Mouse (Mus musculus): ENCODE data around the gene Gmppb.

Gmppb gene

DNA sequence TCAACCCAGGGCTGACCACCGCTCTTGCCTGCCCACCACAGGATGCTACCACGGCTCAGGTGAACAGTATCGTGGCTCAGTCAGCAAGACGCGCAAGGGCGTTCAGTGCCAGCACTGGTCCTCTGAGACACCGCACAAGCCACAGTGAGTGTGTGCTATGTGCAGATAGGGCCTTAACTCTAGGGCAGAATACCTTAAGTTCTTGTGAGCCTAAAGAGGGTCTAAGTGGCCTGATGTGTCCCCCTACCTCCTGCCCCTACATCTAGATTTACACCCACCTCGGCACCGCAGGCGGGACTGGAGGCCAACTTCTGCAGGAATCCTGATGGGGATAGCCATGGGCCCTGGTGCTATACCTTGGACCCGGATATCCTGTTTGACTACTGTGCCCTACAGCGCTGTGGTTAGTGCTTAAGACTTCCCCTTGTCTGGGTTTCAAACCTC lies 34.0 kb downstream of the Gmppb start, which contains the start of gene Rnf123:
TSS of gene Rnf123 (minus strand) at position 359 of the 444 bp plus-strand sequence.
- no peak for DNase-seq

DNA sequence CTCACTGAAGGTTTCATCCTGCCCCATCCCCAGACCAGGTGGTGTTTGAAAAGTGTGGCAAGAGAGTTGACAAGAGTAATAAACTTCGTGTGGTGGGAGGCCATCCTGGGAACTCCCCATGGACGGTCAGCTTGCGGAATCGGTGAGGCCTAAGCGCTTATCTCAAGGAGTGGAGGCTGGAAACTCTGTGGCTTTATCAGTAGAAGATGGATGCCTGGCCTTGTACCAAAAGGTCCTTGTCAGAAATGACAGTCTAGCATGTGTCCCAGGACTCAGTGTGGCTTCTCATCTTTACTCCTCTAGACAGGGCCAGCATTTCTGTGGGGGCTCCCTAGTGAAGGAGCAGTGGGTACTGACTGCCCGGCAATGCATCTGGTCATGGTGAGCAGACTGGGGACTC lies 34.5 kb downstream of the Gmppb start:
- DNase-seq = no peak

DNA sequence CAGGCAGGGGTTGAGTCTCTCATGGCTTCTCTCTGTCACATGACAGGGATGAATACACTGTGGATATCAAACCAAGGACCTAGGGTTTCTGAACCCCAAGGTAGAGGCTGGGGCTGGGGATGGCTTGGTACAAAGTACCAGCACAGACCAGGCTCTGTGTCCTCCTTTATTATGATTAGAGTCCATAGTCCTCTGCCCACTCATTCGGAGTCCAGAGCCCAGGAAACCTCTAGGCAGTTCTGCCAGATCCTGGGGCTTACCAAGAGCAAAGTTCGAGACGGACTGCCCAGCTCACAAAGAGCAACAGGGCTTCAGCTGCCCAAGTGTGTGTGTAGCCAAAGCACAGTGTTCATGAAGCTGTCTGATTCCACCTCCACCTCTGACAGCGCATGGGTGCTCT lies 36.2 kb downstream of the Gmppb start:
- DNase-seq = no peak

DNA sequence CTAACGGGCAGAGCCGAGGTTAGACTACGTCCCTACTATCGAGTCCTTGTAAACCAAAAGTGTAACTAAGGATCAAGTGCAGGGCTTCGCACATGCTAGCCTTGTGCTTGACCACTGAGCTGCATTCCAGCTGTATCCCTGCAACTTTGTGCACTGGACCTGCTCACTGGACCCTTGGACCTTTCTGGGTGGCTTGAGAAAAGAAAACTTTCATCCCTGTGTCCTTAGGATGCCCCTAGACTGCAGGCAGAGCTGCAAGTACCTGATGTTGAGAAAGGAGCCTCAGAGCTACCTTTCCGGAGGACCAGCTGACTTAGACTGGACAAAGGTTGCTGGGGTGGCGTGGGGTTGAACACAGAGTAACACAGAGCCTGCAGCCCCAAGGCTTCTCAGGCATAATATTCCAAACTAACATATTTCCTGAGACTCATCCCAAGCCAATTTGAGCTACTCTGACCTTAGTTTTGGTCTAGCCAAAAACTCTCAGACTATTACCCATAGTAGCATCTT lies 41.6 kb downstream of the Gmppb start:
- no peak for DNase-seq

DNA sequence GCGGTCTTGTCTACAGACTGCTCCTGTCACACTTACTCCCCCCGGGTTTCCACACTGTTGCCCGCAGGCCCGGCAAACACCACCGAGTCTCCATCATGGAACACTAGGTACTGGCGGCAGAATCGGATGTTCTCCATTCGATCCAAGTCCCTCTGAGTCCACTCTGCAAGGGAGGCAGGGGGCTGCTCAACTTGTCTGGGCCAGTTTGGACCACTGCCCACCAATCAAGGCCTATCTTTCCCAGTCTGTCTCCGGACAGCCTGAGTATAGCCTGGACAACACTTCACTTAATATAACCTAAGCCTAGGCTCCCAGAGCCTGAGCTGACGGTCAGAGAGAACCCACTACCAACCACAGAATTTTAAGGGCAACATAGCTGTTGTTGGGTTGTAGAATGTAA lies 44.5 kb downstream of the Gmppb start:
- DNase-seq = no peak

DNA sequence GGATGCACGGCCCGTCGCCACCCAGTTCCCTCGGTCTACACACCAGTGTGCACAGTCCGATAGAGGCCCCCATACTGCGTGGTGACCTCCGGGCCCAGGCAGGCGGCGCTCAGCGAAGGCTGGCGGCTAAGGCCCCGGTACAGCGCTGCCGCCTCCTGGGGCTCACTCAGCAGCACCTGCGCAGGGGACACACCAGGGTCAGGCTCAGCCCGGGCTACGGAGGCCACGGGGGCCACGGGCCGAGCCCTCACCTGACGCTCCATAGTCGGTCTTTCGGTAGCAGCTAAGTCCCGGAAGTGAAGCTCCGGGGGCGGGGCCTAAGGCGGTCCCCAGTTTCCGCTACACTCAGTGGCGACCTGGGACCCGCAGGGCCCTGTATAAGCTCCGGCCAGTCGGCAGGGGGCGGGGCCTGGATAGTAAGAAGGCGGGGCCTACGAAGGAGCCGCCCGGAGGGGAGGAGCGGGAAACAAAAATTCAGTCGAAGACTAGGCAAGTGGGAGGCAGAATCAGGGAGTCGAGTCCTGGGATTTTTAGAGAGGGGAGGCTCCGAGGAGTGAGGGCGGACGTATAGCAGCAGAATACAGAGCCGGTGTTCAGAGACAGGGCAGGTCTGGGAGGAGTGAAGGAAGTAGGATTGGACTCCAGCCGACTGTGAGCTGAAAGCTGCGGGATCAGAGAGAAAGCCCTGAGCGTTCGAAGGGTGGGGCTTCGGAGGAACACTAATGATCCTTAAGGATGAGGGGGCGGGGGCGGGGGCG lies 45.3 kb downstream of the Gmppb start, which contains the start of gene Apeh:
TSS of gene Apeh (minus strand) at position 423 of the 758 bp plus-strand sequence.
- peak; percentile 97 for DNase-seq

DNA sequence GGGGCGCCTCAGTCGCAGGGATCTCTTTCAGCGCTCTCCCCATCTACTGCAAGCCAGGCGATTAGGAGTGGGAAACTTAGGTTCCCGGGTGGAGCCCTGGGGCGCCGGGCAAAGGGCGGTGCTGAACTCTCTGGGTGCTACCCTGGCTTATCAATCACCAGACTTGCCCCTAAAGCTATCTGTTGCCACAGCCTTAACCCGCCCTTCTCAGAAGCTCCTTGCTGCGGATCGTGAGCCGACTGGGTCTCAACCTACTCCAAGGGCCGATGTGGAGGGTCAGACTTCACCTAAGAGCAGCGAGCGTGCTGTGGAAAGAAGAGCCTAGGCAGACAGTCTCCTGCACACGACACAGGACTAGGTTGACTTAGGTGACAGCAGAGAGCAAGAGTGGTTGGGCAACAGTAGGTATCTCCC lies 46.0 kb downstream of the Gmppb start:
- peak; percentile 44 for DNase-seq

DNA sequence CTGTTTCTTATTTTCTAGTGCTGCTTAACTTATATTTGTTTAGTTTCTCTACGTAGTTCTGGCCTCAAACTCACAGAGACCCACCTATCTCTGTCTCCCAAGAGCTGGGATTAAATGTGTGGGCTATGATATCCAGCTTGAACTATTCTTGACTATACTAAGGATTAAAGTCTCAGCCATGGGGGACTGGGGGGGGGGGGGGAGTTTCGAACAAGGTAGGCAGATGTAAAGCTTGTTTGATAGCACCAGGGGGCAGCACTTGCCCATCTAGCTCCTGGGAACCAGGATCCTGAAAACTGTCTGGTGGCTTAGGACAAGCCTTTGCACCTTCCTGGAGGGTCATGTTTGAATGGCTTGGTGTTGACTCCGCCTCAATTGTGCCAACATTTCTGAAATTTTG lies 46.5 kb downstream of the Gmppb start:
- DNase-seq = peak; percentile 68

DNA sequence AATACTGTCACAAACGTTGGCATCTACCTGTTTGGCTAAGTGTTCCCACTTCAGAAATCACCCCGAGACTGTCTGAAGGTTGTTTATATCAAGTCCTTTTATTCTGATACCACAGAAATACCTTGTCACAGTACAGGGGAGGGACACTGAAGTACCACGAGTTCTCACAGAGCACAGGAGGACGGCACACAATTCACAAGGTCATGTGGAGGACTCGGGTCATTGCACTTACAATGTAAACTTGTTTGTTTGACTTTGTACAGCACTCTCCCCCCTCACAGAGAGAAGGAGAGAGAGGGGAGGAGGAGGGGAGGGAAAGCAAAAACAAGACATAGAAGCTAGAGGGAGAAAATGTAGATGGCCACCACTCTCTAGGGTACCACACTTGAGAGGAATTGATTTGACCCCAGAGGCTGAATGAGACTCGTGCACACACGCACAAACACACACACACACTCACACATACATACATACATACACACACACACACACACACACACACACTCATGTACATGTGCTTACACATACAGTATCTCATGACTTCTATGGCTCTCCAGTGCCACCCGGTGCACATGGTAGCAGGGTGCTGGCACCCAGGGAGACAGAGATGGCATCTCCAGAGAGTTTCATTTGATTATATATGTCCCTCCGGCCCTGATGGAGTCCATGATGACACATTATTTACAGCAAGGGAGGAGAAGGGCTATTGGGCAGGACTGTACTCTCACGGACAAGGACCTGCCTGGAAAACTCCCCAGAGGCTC lies 47.1 kb downstream of the Gmppb start:
- DNase-seq = no peak

DNA sequence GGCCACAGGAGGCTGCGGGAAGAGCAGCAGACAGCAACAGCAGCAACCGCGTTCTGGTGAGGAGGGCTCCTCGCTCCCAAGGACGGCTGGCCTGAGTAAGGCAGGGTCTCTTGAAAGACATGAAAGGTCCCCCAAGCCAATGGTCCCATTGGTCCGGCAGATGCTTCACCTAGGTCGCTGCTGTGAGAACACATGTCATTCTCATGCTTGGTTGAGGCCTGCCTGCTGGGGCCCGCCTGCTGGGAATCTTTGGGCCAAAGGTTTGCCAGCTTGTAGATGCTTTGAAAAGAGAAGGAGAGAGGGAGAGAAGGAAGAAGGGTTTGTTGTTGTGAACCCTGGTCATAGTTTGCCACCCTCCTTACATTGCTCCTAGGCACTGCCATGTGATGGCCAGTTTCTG lies 50.6 kb downstream of the Gmppb start:
- DNase-seq = no peak
